Mouse (Mus musculus) intestine, postnatal 0 days (tissue): ENCODE results near the gene Adgrl3. TPM values are rescaled to one million over a fixed set of nuclear protein-coding genes. Genes with fewer than 3 reads are reported as not detected.

Experiments used
- ATAC-seq: fragments of 200-750 bp; cut with Nextera tagmentation; 2 replicates; pipeline ENCODE4 v1.8.0; 2017; ENCODE audit warnings: mild to moderate bottlenecking, moderate TSS enrichment, moderate library complexity
- H3K27ac ChIP-seq: fragments of 300-500 bp; sonication (generic); 2 replicates; pipeline ENCODE4 v1.5.1; 2014; ENCODE audit warnings: mild to moderate bottlenecking, low read depth, low read length, moderate library complexity
- H3K27me3 ChIP-seq: fragments of 300-500 bp; sonication (generic); replicated peaks from 2 replicates; pipeline ENCODE4 v1.6.1; 2014; ENCODE audit warnings: low read length, mixed read lengths; ENCODE audit not compliant: control insufficient read depth, insufficient read depth
- H3K36me3 ChIP-seq: fragments of 300-500 bp; sonication (generic); 2 replicates; pipeline ENCODE4 v1.6.1; 2014; ENCODE audit warnings: mild to moderate bottlenecking, moderate library complexity; ENCODE audit not compliant: control insufficient read depth, insufficient read depth
- H3K4me1 ChIP-seq: fragments of 300-500 bp; sonication (generic); replicated peaks from 2 replicates; pipeline ENCODE4 v1.6.1; 2014; ENCODE audit warnings: antibody characterized with exemption, low read length, mixed read lengths; ENCODE audit not compliant: control insufficient read depth, insufficient read depth
- H3K4me2 ChIP-seq: fragments of 300-500 bp; sonication (generic); replicated peaks from 2 replicates; pipeline ENCODE4 v1.6.1; 2014; ENCODE audit warnings: low read depth, mild to moderate bottlenecking, moderate library complexity
- H3K4me3 ChIP-seq: fragments of 300-500 bp; sonication (generic); 2 replicates; pipeline ENCODE4 v1.5.1; 2014; ENCODE audit warnings: low read depth, low read length
- H3K9ac ChIP-seq: fragments of 300-500 bp; sonication (generic); 2 replicates; pipeline ENCODE4 v1.6.1; 2014; ENCODE audit warnings: mild to moderate bottlenecking, low read depth, low read length
- H3K9me3 ChIP-seq: fragments of 300-500 bp; sonication (generic); 2 replicates; pipeline ENCODE4 v1.6.1; 2016; ENCODE audit warnings: mixed run types; ENCODE audit not compliant: control insufficient read depth
- CTCF ChIP-seq: sonication (generic); IDR thresholded peaks from 2 replicates; pipeline ENCODE4 v1.5.1; 2016; ENCODE audit warnings: low read depth, mild to moderate bottlenecking, control low read depth, antibody characterized with exemption, moderate library complexity
- WGBS: fragments of 180-500 bp; shearing (Covaris S2); extraction: QIAGEN DNeasy Blood & Tissue Kit; methylation state at CpG from one replicate; pipeline ENCODE4 v1.1.7; 2014; 5-methylcytosine and 5-hydroxymethylcytosine counted together
- polyA plus RNA-seq: library from polyadenylated mRNA; unstranded; fragments of >200 nt; fragmentation: Nextera tagmentation; extraction: Ambion mirVana; gene quantifications from 2 replicates; pipeline ENCODE4 v1.2.1, GENCODE M21; 2015

The Adgrl3 gene
- polyA plus RNA-seq, 1 experiment from 2014 or later = 4.2 TPM

GRCm38 (mm10) chr5:81755711-81756110, 735.8 kb downstream of the Adgrl3 start:
- H3K36me3 ChIP-seq = no peaks in the 10 kb centered on the region
- H3K4me3 ChIP-seq = no peak overlapping the region
- H3K9me3 ChIP-seq = no peaks in the 10 kb centered on the region
- H3K4me2 ChIP-seq = no peak overlapping the region
- no peak overlapping the region for H3K9ac ChIP-seq
- no peaks in the 10 kb centered on the region for H3K4me1 ChIP-seq
- H3K27ac ChIP-seq = no peak overlapping the region
- no peaks in the 10 kb centered on the region for H3K27me3 ChIP-seq
- TF ChIP-seq CTCF = no peak
- ATAC-seq = no peak
- 77% methylated on average over 2 of the region's 2 CpGs for WGBS

- ATAC-seq = no peak
- no peak overlapping the region for H3K4me3 ChIP-seq
- 84% methylated on average over 7 of the region's 7 CpGs for WGBS
- H3K27ac ChIP-seq = no peak overlapping the region
- H3K9me3 ChIP-seq = no peaks in the 10 kb centered on the region
- H3K36me3 ChIP-seq = no peaks in the 10 kb centered on the region
- no peaks in the 10 kb centered on the region for H3K4me1 ChIP-seq
- no peak for TF ChIP-seq CTCF
- no peak overlapping the region for H3K9ac ChIP-seq
- H3K4me2 ChIP-seq = no peak overlapping the region
- H3K27me3 ChIP-seq = no peaks in the 10 kb centered on the region
Observed at GRCm38 (mm10) chr5:81757093-81757725, 737.3 kb downstream of the Adgrl3 start.

- no peaks in the 10 kb centered on the region for H3K36me3 ChIP-seq
- no peak for TF ChIP-seq CTCF
- 79% methylated on average over 5 of the region's 5 CpGs for WGBS
- no peak overlapping the region for H3K9ac ChIP-seq
- H3K4me1 ChIP-seq = 0 out of 2 replicates have a peak, but pooled peaks cover 2% of the 10 kb centered on the region
- no peak overlapping the region for H3K27ac ChIP-seq
- no peak for ATAC-seq
- no peaks in the 10 kb centered on the region for H3K27me3 ChIP-seq
- no peak overlapping the region for H3K4me2 ChIP-seq
- H3K9me3 ChIP-seq = no peaks in the 10 kb centered on the region
- H3K4me3 ChIP-seq = no peak overlapping the region
Observed at GRCm38 (mm10) chr5:81776234-81776633, 756.3 kb downstream of the Adgrl3 start.

GRCm38 (mm10) chr5:81776746-81777145, 756.8 kb downstream of the Adgrl3 start:
- WGBS = 85% methylated on average over 5 of the region's 5 CpGs
- Histone ChIP-seq H3K27ac (no peak overlapping the region), H3K4me3 (no peak overlapping the region), H3K4me2 (no peak overlapping the region), H3K4me1 (0 out of 2 replicates have a peak, but pooled peaks cover 2% of the 10 kb centered on the region), H3K36me3 (no peaks in the 10 kb centered on the region), H3K9ac (no peak overlapping the region), H3K9me3 (no peaks in the 10 kb centered on the region), H3K27me3 (no peaks in the 10 kb centered on the region)
- ATAC-seq = no peak
- no peak for TF ChIP-seq CTCF

GRCm38 (mm10) chr5:81784770-81785169, 764.8 kb downstream of the Adgrl3 start:
- Histone ChIP-seq H3K4me3 (no peak overlapping the region), H3K27ac (no peak overlapping the region), H3K9me3 (no peaks in the 10 kb centered on the region), H3K9ac (no peak overlapping the region), H3K4me1 (no peaks in the 10 kb centered on the region), H3K27me3 (no peaks in the 10 kb centered on the region), H3K36me3 (no peaks in the 10 kb centered on the region), H3K4me2 (no peak overlapping the region)
- TF ChIP-seq CTCF = no peak
- WGBS = 62% methylated on average over 8 of the region's 8 CpGs
- no peak for ATAC-seq

GRCm38 (mm10) chr5:81790710-81791109, 770.8 kb downstream of the Adgrl3 start:
- no peak overlapping the region for H3K4me3 ChIP-seq
- no peaks in the 10 kb centered on the region for H3K27me3 ChIP-seq
- H3K4me1 ChIP-seq = no peaks in the 10 kb centered on the region
- H3K9ac ChIP-seq = no peak overlapping the region
- 78% methylated on average over 1 of the region's 1 CpGs for WGBS
- ATAC-seq = no peak
- no peaks in the 10 kb centered on the region for H3K36me3 ChIP-seq
- no peak overlapping the region for H3K4me2 ChIP-seq
- no peaks in the 10 kb centered on the region for H3K9me3 ChIP-seq
- no peak overlapping the region for H3K27ac ChIP-seq
- TF ChIP-seq CTCF = no peak

GRCm38 (mm10) chr5:81794125-81794524, 774.2 kb downstream of the Adgrl3 start:
- no peak overlapping the region for H3K27ac ChIP-seq
- no peak overlapping the region for H3K4me2 ChIP-seq
- no peaks in the 10 kb centered on the region for H3K27me3 ChIP-seq
- TF ChIP-seq CTCF = no peak
- no peaks in the 10 kb centered on the region for H3K9me3 ChIP-seq
- no peak overlapping the region for H3K4me3 ChIP-seq
- no peaks in the 10 kb centered on the region for H3K4me1 ChIP-seq
- H3K9ac ChIP-seq = no peak overlapping the region
- ATAC-seq = no peak
- H3K36me3 ChIP-seq = no peaks in the 10 kb centered on the region
- 92% methylated on average over 9 of the region's 9 CpGs for WGBS
